Mouse (Mus musculus): ENCODE measurements around the gene Gale. TPM values are rescaled to one million over a fixed set of nuclear protein-coding genes. Genes with fewer than 3 reads are reported as not detected.

The Gale gene
- polyA plus RNA-seq, 1 experiment from 2014 or later: 23.1 TPM

GRCm38 (mm10) chr4:135986301-135986942 lies 22.9 kb downstream of the Gale start:
- peak; percentile 10; the same call in 1 of the 2 replicates for ATAC-seq (replicated peaks; ENCODE audit: insufficient number of reproducible peaks, low FRiP score, low TSS enrichment, low read depth)
- Histone ChIP-seq H3K27me3 (ENCODE audit: control insufficient read depth, insufficient read depth, low read length) (no peaks in the 10 kb centered on the region), H3K9ac (replicated peaks; ENCODE audit: low read length) (peak overlapping the region; percentile 95), H3K4me1 (ENCODE audit: control insufficient read depth, insufficient read depth, low read length) (no peaks in the 10 kb centered on the region; the same call in 1 of the 2 replicates), H3K9me3 (replicated peaks; ENCODE audit: control insufficient read depth, low read length) (no peaks in the 10 kb centered on the region), H3K4me3 (ENCODE audit: low read depth, low read length) (peak overlapping the region; percentile 95), H3K36me3 (replicated peaks; ENCODE audit: control insufficient read depth, insufficient read depth, low read depth, low read length) (peaks cover 5% of the 10 kb centered on the region), H3K4me2 (ENCODE audit: low read depth, low read length) (peak overlapping the region; percentile 84), H3K27ac (replicated peaks; ENCODE audit: low read depth, low read length) (peak overlapping the region; percentile 73)
- DNase-seq (ENCODE audit: low spot score): no peak
- 8% methylated on average over 22 of the region's 23 CpGs for WGBS

- peak within 1 kb of the TSS; percentile 95 for H3K4me3 ChIP-seq (ENCODE audit: low read depth, low read length)
- H3K27ac ChIP-seq (replicated peaks; ENCODE audit: low read depth, low read length): peak within 1 kb of the TSS; percentile 73
- peaks cover 5% of the 10 kb centered on the region for H3K36me3 ChIP-seq (replicated peaks; ENCODE audit: control insufficient read depth, insufficient read depth, low read depth, low read length)
- no peaks in the 10 kb centered on the region for H3K9me3 ChIP-seq (replicated peaks; ENCODE audit: control insufficient read depth, low read length)
- H3K4me2 ChIP-seq (ENCODE audit: low read depth, low read length): peak within 1 kb of the TSS; percentile 84
- H3K4me1 ChIP-seq (ENCODE audit: control insufficient read depth, insufficient read depth, low read length): no peaks in the 10 kb centered on the region; the same call in 1 of the 2 replicates
- WGBS: under 1% methylated on average over 81 of the region's 81 CpGs
- peak within 1 kb of the TSS; percentile 95 for H3K9ac ChIP-seq (replicated peaks; ENCODE audit: low read length)
- DNase-seq (ENCODE audit: low spot score) (peak; percentile 92), ATAC-seq (replicated peaks; ENCODE audit: insufficient number of reproducible peaks, low FRiP score, low TSS enrichment, low read depth) (peak; percentile 91)
- H3K27me3 ChIP-seq (ENCODE audit: control insufficient read depth, insufficient read depth, low read length): no peaks in the 10 kb centered on the region
Measured at GRCm38 (mm10) chr4:135986943-135987710, 23.6 kb downstream of the Gale start, which contains the start of gene Pithd1. Gene Pithd1 (minus strand): TSS chr4:135987264.

- Histone ChIP-seq H3K4me2 (ENCODE audit: low read depth, low read length) (peak overlapping the region; percentile 84), H3K9ac (replicated peaks; ENCODE audit: low read length) (peak overlapping the region; percentile 95), H3K9me3 (replicated peaks; ENCODE audit: control insufficient read depth, low read length) (no peaks in the 10 kb centered on the region), H3K4me3 (ENCODE audit: low read depth, low read length) (peak overlapping the region; percentile 95), H3K36me3 (replicated peaks; ENCODE audit: control insufficient read depth, insufficient read depth, low read depth, low read length) (peaks cover 5% of the 10 kb centered on the region), H3K4me1 (ENCODE audit: control insufficient read depth, insufficient read depth, low read length) (no peaks in the 10 kb centered on the region; the same call in 1 of the 2 replicates), H3K27ac (replicated peaks; ENCODE audit: low read depth, low read length) (peak overlapping the region; percentile 73; the same call in 1 of the 2 replicates), H3K27me3 (ENCODE audit: control insufficient read depth, insufficient read depth, low read length) (no peaks in the 10 kb centered on the region)
- 68% methylated on average over 9 of the region's 9 CpGs for WGBS
- no peak for ATAC-seq (replicated peaks; ENCODE audit: insufficient number of reproducible peaks, low FRiP score, low TSS enrichment, low read depth)
- no peak for DNase-seq (ENCODE audit: low spot score)
Measured at GRCm38 (mm10) chr4:135987714-135988113, 24.2 kb downstream of the Gale start.

- no peaks in the 10 kb centered on the region for H3K27me3 ChIP-seq (ENCODE audit: control insufficient read depth, insufficient read depth, low read length)
- H3K9ac ChIP-seq (replicated peaks; ENCODE audit: low read length): no peak overlapping the region
- DNase-seq (ENCODE audit: low spot score) (no peak), ATAC-seq (replicated peaks; ENCODE audit: insufficient number of reproducible peaks, low FRiP score, low TSS enrichment, low read depth) (no peak)
- 89% methylated on average over 6 of the region's 6 CpGs for WGBS
- no peak overlapping the region for H3K27ac ChIP-seq (replicated peaks; ENCODE audit: low read depth, low read length)
- no peak overlapping the region for H3K4me2 ChIP-seq (ENCODE audit: low read depth, low read length)
- no peaks in the 10 kb centered on the region for H3K9me3 ChIP-seq (replicated peaks; ENCODE audit: control insufficient read depth, low read length)
- H3K4me1 ChIP-seq (ENCODE audit: control insufficient read depth, insufficient read depth, low read length): no peaks in the 10 kb centered on the region
- H3K36me3 ChIP-seq (replicated peaks; ENCODE audit: control insufficient read depth, insufficient read depth, low read depth, low read length): no peaks in the 10 kb centered on the region
- H3K4me3 ChIP-seq (ENCODE audit: low read depth, low read length): no peak overlapping the region
Measured at GRCm38 (mm10) chr4:135993941-135994340, 30.4 kb downstream of the Gale start.

- WGBS: 85% methylated on average over 4 of the region's 4 CpGs
- Histone ChIP-seq H3K4me1 (ENCODE audit: control insufficient read depth, insufficient read depth, low read length) (no peaks in the 10 kb centered on the region), H3K4me3 (ENCODE audit: low read depth, low read length) (no peak overlapping the region), H3K27me3 (ENCODE audit: control insufficient read depth, insufficient read depth, low read length) (no peaks in the 10 kb centered on the region), H3K9ac (replicated peaks; ENCODE audit: low read length) (no peak overlapping the region), H3K27ac (replicated peaks; ENCODE audit: low read depth, low read length) (no peak overlapping the region), H3K4me2 (ENCODE audit: low read depth, low read length) (no peak overlapping the region), H3K9me3 (replicated peaks; ENCODE audit: control insufficient read depth, low read length) (no peaks in the 10 kb centered on the region), H3K36me3 (replicated peaks; ENCODE audit: control insufficient read depth, insufficient read depth, low read depth, low read length) (no peaks in the 10 kb centered on the region)
- ATAC-seq (replicated peaks; ENCODE audit: insufficient number of reproducible peaks, low FRiP score, low TSS enrichment, low read depth) (no peak), DNase-seq (ENCODE audit: low spot score) (no peak)
Measured at GRCm38 (mm10) chr4:135995118-135995517, 31.6 kb downstream of the Gale start.

- no peak for ATAC-seq (replicated peaks; ENCODE audit: insufficient number of reproducible peaks, low FRiP score, low TSS enrichment, low read depth)
- no peaks in the 10 kb centered on the region for H3K27me3 ChIP-seq (ENCODE audit: control insufficient read depth, insufficient read depth, low read length)
- H3K36me3 ChIP-seq (replicated peaks; ENCODE audit: control insufficient read depth, insufficient read depth, low read depth, low read length): peaks cover 11% of the 10 kb centered on the region
- H3K9ac ChIP-seq (replicated peaks; ENCODE audit: low read length): no peak overlapping the region
- H3K4me1 ChIP-seq (ENCODE audit: control insufficient read depth, insufficient read depth, low read length): no peaks in the 10 kb centered on the region
- no peaks in the 10 kb centered on the region for H3K9me3 ChIP-seq (replicated peaks; ENCODE audit: control insufficient read depth, low read length)
- H3K27ac ChIP-seq (replicated peaks; ENCODE audit: low read depth, low read length): no peak overlapping the region
- WGBS: 92% methylated on average over 5 of the region's 5 CpGs
- H3K4me2 ChIP-seq (ENCODE audit: low read depth, low read length): no peak overlapping the region
- no peak overlapping the region for H3K4me3 ChIP-seq (ENCODE audit: low read depth, low read length)
- DNase-seq (ENCODE audit: low spot score): no peak
Measured at GRCm38 (mm10) chr4:136004107-136004675, 40.7 kb downstream of the Gale start.

GRCm38 (mm10) chr4:136004921-136005320 lies 41.4 kb downstream of the Gale start:
- Histone ChIP-seq H3K4me2 (ENCODE audit: low read depth, low read length) (no peak overlapping the region), H3K9me3 (replicated peaks; ENCODE audit: control insufficient read depth, low read length) (no peaks in the 10 kb centered on the region), H3K4me1 (ENCODE audit: control insufficient read depth, insufficient read depth, low read length) (no peaks in the 10 kb centered on the region), H3K27me3 (ENCODE audit: control insufficient read depth, insufficient read depth, low read length) (no peaks in the 10 kb centered on the region), H3K27ac (replicated peaks; ENCODE audit: low read depth, low read length) (no peak overlapping the region), H3K36me3 (replicated peaks; ENCODE audit: control insufficient read depth, insufficient read depth, low read depth, low read length) (peaks cover 11% of the 10 kb centered on the region), H3K9ac (replicated peaks; ENCODE audit: low read length) (no peak overlapping the region), H3K4me3 (ENCODE audit: low read depth, low read length) (no peak overlapping the region)
- DNase-seq (ENCODE audit: low spot score): no peak
- 94% methylated on average over 2 of the region's 2 CpGs for WGBS
- no peak for ATAC-seq (replicated peaks; ENCODE audit: insufficient number of reproducible peaks, low FRiP score, low TSS enrichment, low read depth)

GRCm38 (mm10) chr4:136006821-136007220 lies 43.3 kb downstream of the Gale start:
- no peaks in the 10 kb centered on the region for H3K4me1 ChIP-seq (ENCODE audit: control insufficient read depth, insufficient read depth, low read length)
- DNase-seq (ENCODE audit: low spot score) (no peak), ATAC-seq (replicated peaks; ENCODE audit: insufficient number of reproducible peaks, low FRiP score, low TSS enrichment, low read depth) (no peak)
- no peaks in the 10 kb centered on the region for H3K9me3 ChIP-seq (replicated peaks; ENCODE audit: control insufficient read depth, low read length)
- 90% methylated on average over 3 of the region's 3 CpGs for WGBS
- H3K27me3 ChIP-seq (ENCODE audit: control insufficient read depth, insufficient read depth, low read length): no peaks in the 10 kb centered on the region
- H3K9ac ChIP-seq (replicated peaks; ENCODE audit: low read length): no peak overlapping the region
- H3K36me3 ChIP-seq (replicated peaks; ENCODE audit: control insufficient read depth, insufficient read depth, low read depth, low read length): peaks cover 11% of the 10 kb centered on the region
- H3K4me2 ChIP-seq (ENCODE audit: low read depth, low read length): no peak overlapping the region
- H3K27ac ChIP-seq (replicated peaks; ENCODE audit: low read depth, low read length): no peak overlapping the region
- no peak overlapping the region for H3K4me3 ChIP-seq (ENCODE audit: low read depth, low read length)
